Mouse (Mus musculus): ENCODE measurements around the gene Pla2g5.

DNA sequence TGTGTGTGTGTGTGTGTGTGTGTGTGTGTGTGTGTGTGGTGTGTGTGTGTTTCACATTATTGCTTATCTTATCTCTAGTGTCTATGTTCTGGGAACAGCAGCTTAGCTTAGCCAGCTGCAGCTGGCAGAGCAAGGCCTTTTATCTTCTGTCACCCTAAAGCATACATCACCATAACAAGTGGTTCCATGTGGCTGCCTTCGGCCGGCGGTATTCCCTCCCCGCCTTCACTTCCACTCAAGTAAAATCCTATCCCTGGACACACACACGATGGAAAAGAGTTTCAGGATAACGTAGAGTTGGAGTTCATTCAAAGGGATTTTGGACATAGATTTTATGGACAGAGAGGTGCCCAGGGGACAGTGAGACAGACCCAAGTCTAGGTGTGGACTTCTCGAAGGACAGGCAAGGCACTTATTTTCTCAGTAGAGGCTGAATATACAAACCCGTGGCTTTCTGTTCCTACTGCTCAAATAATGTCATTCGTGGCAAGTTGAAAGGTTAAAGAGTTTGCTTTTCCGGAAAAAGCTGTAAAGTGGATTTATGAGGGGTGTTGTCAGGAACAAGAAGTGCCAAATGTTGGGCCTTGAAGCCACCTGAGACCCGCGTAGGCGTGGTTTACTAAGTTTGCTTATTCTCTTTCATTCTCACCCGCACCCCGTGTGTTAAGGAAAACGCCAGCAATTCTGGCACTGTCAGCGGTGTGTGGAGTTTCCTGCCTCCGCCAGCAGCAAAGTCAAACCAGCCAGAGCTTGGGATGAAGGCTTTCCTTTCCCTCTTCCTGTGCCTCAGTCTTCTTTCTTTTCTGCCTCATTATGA, 37.3 kb downstream of the Pla2g5 start:
- no peak for TF ChIP-seq GATA1 (IDR thresholded peaks at IDR 0.05; ENCODE audit: low read length)
- TF ChIP-seq TAL1 (IDR thresholded peaks at IDR 0.05; ENCODE audit: low read length) = no peak
